Mouse (Mus musculus) CH12.LX (cell line): ENCODE data around the gene Rexo1. TPM values are rescaled to one million over a fixed set of nuclear protein-coding genes. Genes with fewer than 3 reads are reported as not detected.

Experiments used
- DNase-seq: peaks from one replicate; pipeline ENCODE4 v3.0.0-alpha.2; 2013; ENCODE audit errors: extremely low read depth
- H3K27ac ChIP-seq: 2 replicates; pipeline ENCODE4 v1.5.1; 2012; ENCODE audit warnings: low read depth, mild to moderate bottlenecking, control low read depth, moderate library complexity; ENCODE audit not compliant: insufficient read depth
- H3K27me3 ChIP-seq: replicated peaks from 2 replicates; pipeline ENCODE3; 2012; ENCODE audit warnings: inconsistent platforms
- H3K36me3 ChIP-seq, 2 experiments: replicated peaks in 1 of 2; 2 replicates each; pipeline versions ENCODE3 to v1.6.1; 2012; ENCODE audit warnings: inconsistent platforms in 1 of 2, low read length in 1 of 2, mild to moderate bottlenecking in 1 of 2, mixed read lengths in 1 of 2, moderate library complexity in 1 of 2; ENCODE audit not compliant: control insufficient read depth in 1 of 2, insufficient read depth in 1 of 2
- H3K4me1 ChIP-seq, 2 experiments: 2 replicates each; pipeline ENCODE4 v1.6.1; 2012; ENCODE audit warnings: inconsistent platforms in 1 of 2, moderate library complexity in 1 of 2; ENCODE audit not compliant: insufficient read depth in 2 of 2, control insufficient read depth in 1 of 2
- H3K4me2 ChIP-seq: 2 replicates; pipeline ENCODE4 v1.6.1; 2012; ENCODE audit warnings: low read depth, mild to moderate bottlenecking, control low read depth; ENCODE audit not compliant: poor library complexity, insufficient read depth, severe bottlenecking
- H3K4me3 ChIP-seq, 3 experiments: fragments of 150-350 bp in 1 of 3; sonication (generic) in 1 of 3; replicated peaks in 1 of 3; 2 replicates each; pipeline versions ENCODE3 to v1.5.1; 2011 to 2012; ENCODE audit warnings: low read depth in 2 of 3, low read length in 2 of 3, mild to moderate bottlenecking in 2 of 3, moderate library complexity in 2 of 3, control low read depth in 1 of 3, improper control_type of control experiment in 1 of 3, inconsistent platforms in 1 of 3, mixed read lengths in 1 of 3; ENCODE audit not compliant: poor library complexity in 1 of 3
- H3K79me2 ChIP-seq: replicated peaks from 2 replicates; pipeline ENCODE4 v1.6.1; 2012; ENCODE audit warnings: mild to moderate bottlenecking, moderate library complexity; ENCODE audit not compliant: control insufficient read depth, poor library complexity, insufficient read depth, severe bottlenecking; ENCODE audit errors: extremely low read depth
- H3K9ac ChIP-seq: 2 replicates; pipeline ENCODE4 v1.6.1; 2012; ENCODE audit warnings: low read depth, mild to moderate bottlenecking, control low read depth, moderate library complexity; ENCODE audit not compliant: insufficient read depth
- H3K9me3 ChIP-seq: replicated peaks from 2 replicates; pipeline ENCODE3; 2012; ENCODE audit warnings: low read length, inconsistent platforms, mixed read lengths
- BHLHE40 ChIP-seq: IDR thresholded peaks from 2 replicates; pipeline ENCODE4 v1.6.1; 2011; ENCODE audit warnings: mild to moderate bottlenecking, low read depth, low read length, improper control_type of control experiment
- CHD1 ChIP-seq: IDR thresholded peaks from 2 replicates; pipeline ENCODE4 v1.6.1; 2012; ENCODE audit warnings: low read depth, low read length, improper control_type of control experiment, inconsistent platforms
- CHD2 ChIP-seq: IDR thresholded peaks from 2 replicates; pipeline ENCODE4 v1.6.1; 2011; ENCODE audit warnings: low read length, improper control_type of control experiment
- E2F4 ChIP-seq: IDR thresholded peaks from 2 replicates; pipeline ENCODE4 v1.6.1; 2011; ENCODE audit warnings: low read depth, low read length, improper control_type of control experiment; ENCODE audit not compliant: insufficient replicate concordance
- ELF1 ChIP-seq: IDR thresholded peaks from 2 replicates; pipeline ENCODE4 v1.6.1; 2014; ENCODE audit warnings: low read depth, mild to moderate bottlenecking, inconsistent platforms, low read length, improper control_type of control experiment
- HCFC1 ChIP-seq: IDR thresholded peaks from 2 replicates; pipeline ENCODE4 v1.6.1; 2012; ENCODE audit warnings: low read depth, mild to moderate bottlenecking, inconsistent platforms, low read length, improper control_type of control experiment
- IRF4 ChIP-seq: IDR thresholded peaks from 2 replicates; pipeline ENCODE4 v1.6.1; 2014; ENCODE audit warnings: low read depth, mild to moderate bottlenecking, inconsistent platforms, low read length, improper control_type of control experiment
- MAX ChIP-seq: IDR thresholded peaks from 2 replicates; pipeline ENCODE4 v1.6.1; 2011; ENCODE audit warnings: low read length, improper control_type of control experiment
- MAZ ChIP-seq: IDR thresholded peaks from 2 replicates; pipeline ENCODE4 v1.6.1; 2012; ENCODE audit warnings: low read depth, mild to moderate bottlenecking, inconsistent platforms, low read length, improper control_type of control experiment, moderate library complexity
- MXI1 ChIP-seq: IDR thresholded peaks from 2 replicates; pipeline ENCODE4 v1.6.1; 2011; ENCODE audit warnings: mild to moderate bottlenecking, low read depth, low read length, improper control_type of control experiment
- MYC ChIP-seq: IDR thresholded peaks from 2 replicates; pipeline ENCODE4 v1.6.1; 2011; ENCODE audit warnings: low read depth, mild to moderate bottlenecking, improper control_type of control experiment, low read length
- NELFE ChIP-seq: IDR thresholded peaks from 2 replicates; pipeline ENCODE4 v1.6.1; 2011; ENCODE audit warnings: low read depth, low read length, improper control_type of control experiment
- PAX5 ChIP-seq: IDR thresholded peaks from 2 replicates; pipeline ENCODE4 v1.6.1; 2012; ENCODE audit warnings: low read length, inconsistent platforms, mixed read lengths
- POLR2A ChIP-seq: IDR thresholded peaks from 2 replicates; pipeline ENCODE4 v1.6.1; 2011; ENCODE audit warnings: low read depth, mild to moderate bottlenecking, improper control_type of control experiment, low read length
- SIN3A ChIP-seq: IDR thresholded peaks from 2 replicates; pipeline ENCODE4 v1.6.1; 2012; ENCODE audit warnings: low read length, improper control_type of control experiment, inconsistent platforms
- SMC3 ChIP-seq: IDR thresholded peaks from 2 replicates; pipeline ENCODE4 v1.6.1; 2011; ENCODE audit warnings: low read depth, low read length, improper control_type of control experiment
- TCF12 ChIP-seq: IDR thresholded peaks from 2 replicates; pipeline ENCODE4 v1.6.1; 2014; ENCODE audit warnings: low read depth, mild to moderate bottlenecking, inconsistent platforms, low read length, improper control_type of control experiment
- UBTF ChIP-seq: IDR thresholded peaks from 2 replicates; pipeline ENCODE4 v1.6.1; 2012; ENCODE audit warnings: low read depth, mild to moderate bottlenecking, inconsistent platforms, low read length, improper control_type of control experiment, moderate library complexity
- ZKSCAN1 ChIP-seq: IDR thresholded peaks from 2 replicates; pipeline ENCODE4 v1.6.1; 2012; ENCODE audit warnings: low read depth, inconsistent platforms, low read length, improper control_type of control experiment, borderline replicate concordance
- ZMIZ1 ChIP-seq: IDR thresholded peaks from 2 replicates; pipeline ENCODE4 v1.6.1; 2012; ENCODE audit warnings: low read depth, mild to moderate bottlenecking, inconsistent platforms, low read length, improper control_type of control experiment
- ZNF384 ChIP-seq: IDR thresholded peaks from 2 replicates; pipeline ENCODE4 v1.6.1; 2012; ENCODE audit warnings: low read depth, low read length, improper control_type of control experiment, inconsistent platforms
- dilution Hi-C: fragments of 300-500 bp; cut with MboI; formaldehyde crosslinking; loops from 2 replicates; pipeline ENCODE4 v1.14.3; 2020; ENCODE audit warnings: low sequenced_read_pairs; ENCODE audit not compliant: extremely low pct_unique_long_range_greater_than_20kb, extremely low pct_ligation_motif_present
- in situ Hi-C: fragments of 300-500 bp; cut with MboI; formaldehyde crosslinking; loops from 3 replicates; pipeline ENCODE4 v1.14.3; 2019; ENCODE audit warnings: low sequenced_read_pairs, low pct_ligation_motif_present, low pct_unique_long_range_greater_than_20kb, mixed read lengths
- polyA plus RNA-seq: library from polyadenylated mRNA; unstranded; fragments of >175 nt; gene quantifications from 2 replicates; pipeline ENCODE4 v1.2.1, GENCODE M21; 2012; ENCODE audit warnings: low read depth; ENCODE audit not compliant: insufficient read length
- total RNA-seq, 2 experiments: library from RNA; depleted of rRNA; stranded (reverse); fragments of 300-350 nt in 1 of 2; fragments of >200 nt in 1 of 2; gene quantifications; 2 replicates each; pipeline ENCODE4 v1.2.3; 2012 to 2014

Rexo1 gene
- total and polyA plus RNA-seq, 3 experiments = 7.0 to 41.9 (median 17.7) TPM

GRCm38 (mm10) chr10:80576351-80577194 is 15.2 kb upstream of the Rexo1 start:
- peak overlapping the region; percentile 87 for H3K9ac ChIP-seq
- H3K4me2 ChIP-seq = peak overlapping the region; percentile 58
- H3K4me1 ChIP-seq = peaks cover 17 to 54% of the 10 kb centered on the region in 2 experiments
- peak overlapping the region; percentile 91 to 97 (median 92) for H3K4me3 ChIP-seq
- no peaks in the 10 kb centered on the region for H3K9me3 ChIP-seq
- in situ Hi-C loops (loop anchor here (5.0 kb wide), 1 partner anchor 111 kb away; no protein-coding TSS in a partner anchor), dilution Hi-C loops (no loop called here)
- peak overlapping the region; percentile 81 for H3K27ac ChIP-seq
- no peaks in the 10 kb centered on the region for H3K27me3 ChIP-seq
- H3K79me2 ChIP-seq = peaks cover 50% of the 10 kb centered on the region
- peaks cover 0 to 25% of the 10 kb centered on the region in 2 experiments for H3K36me3 ChIP-seq
- TF ChIP-seq MYC (peak; percentile 79), MAX (peak; percentile 82), ZNF384 (no peak), ZKSCAN1 (no peak), POLR2A (peak; percentile 78), MAZ (peak; percentile 47; the same call in 1 of the 2 replicates), ZMIZ1 (0 out of 2 replicates have a peak, but pooled peaks have one; percentile 24), BHLHE40 (no peak), MXI1 (peak; percentile 97), IRF4 (peak; percentile 40; the same call in 1 of the 2 replicates), CHD1 (0 out of 2 replicates have a peak, but pooled peaks have one; percentile 56), NELFE (peak; percentile 62), TCF12 (no peak; the same call in 1 of the 2 replicates), E2F4 (no peak), ELF1 (0 out of 2 replicates have a peak, but pooled peaks have one; percentile 26), CHD2 (0 out of 2 replicates have a peak, but pooled peaks have one; percentile 58), HCFC1 (no peak; the same call in 1 of the 2 replicates), SIN3A (peak; percentile 90), UBTF (no peak)
- peak; percentile 50 for DNase-seq

- no peak for DNase-seq
- Histone ChIP-seq H3K4me1 (peaks cover 15 to 51% of the 10 kb centered on the region in 2 experiments), H3K79me2 (peaks cover 55% of the 10 kb centered on the region), H3K9ac (peak overlapping the region; percentile 87), H3K4me2 (peak overlapping the region; percentile 52; the same call in 1 of the 2 replicates), H3K27me3 (no peaks in the 10 kb centered on the region), H3K9me3 (no peaks in the 10 kb centered on the region), H3K27ac (peak overlapping the region; percentile 11; the same call in 1 of the 2 replicates), H3K4me3 (peak overlapping the region; percentile 91 to 97 (median 92)), H3K36me3 (peaks cover 0 to 20% of the 10 kb centered on the region in 2 experiments)
- dilution Hi-C loops (no loop called here), in situ Hi-C loops (loop anchor here (5.0 kb wide), 1 partner anchor 111 kb away; no protein-coding TSS in a partner anchor)
- no peak for TF ChIP-seq BHLHE40
- no peak for TF ChIP-seq ZKSCAN1
- TF ChIP-seq PAX5 = no peak
- no peak for TF ChIP-seq SMC3
- no peak for TF ChIP-seq ELF1
These were observed 14.6 kb upstream of the Rexo1 start for GRCm38 (mm10) chr10:80575925-80576324.
